Mouse (Mus musculus): ENCODE data around the gene 2310030G06Rik. TPM values are rescaled to one million over a fixed set of nuclear protein-coding genes. Genes with fewer than 3 reads are reported as not detected.
A peak's percentile ranks its signal among the peaks of the same experiment; 100 is the strongest.

Gene 2310030G06Rik
- polyA plus RNA-seq, 1 experiment from 2014 or later: 9.2 TPM

DNA sequence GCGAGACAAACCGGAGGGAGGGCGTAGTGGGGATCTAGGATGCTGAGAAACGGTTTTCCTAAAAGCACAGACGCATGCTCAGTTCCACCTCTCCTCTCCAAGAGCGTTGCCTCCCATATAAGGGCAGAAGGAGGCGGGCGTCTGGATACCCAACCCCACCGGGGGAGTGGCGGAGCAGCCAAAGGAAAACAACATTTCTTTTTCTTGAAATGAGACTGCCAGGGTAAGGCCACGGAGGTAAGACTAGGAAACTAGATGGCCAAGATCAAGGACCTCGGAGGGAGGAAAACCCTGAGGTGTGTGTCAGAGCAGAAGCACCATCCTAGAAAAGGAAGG is 48.7 kb downstream of the 2310030G06Rik start:
- Histone ChIP-seq H3K36me3 (peaks cover 12% of the 10 kb centered on the region), H3K27me3 (peaks cover 14% of the 10 kb centered on the region; the same call in 1 of the 2 replicates), H3K27ac (no peak overlapping the region), H3K9ac (0 out of 2 replicates have a peak overlapping the region, but pooled peaks have one; percentile 31), H3K4me1 (replicated peaks) (peaks cover 28% of the 10 kb centered on the region), H3K4me3 (peak overlapping the region; percentile 35), H3K4me2 (peak overlapping the region; percentile 99), H3K9me3 (replicated peaks) (no peaks in the 10 kb centered on the region)
- ATAC-seq (replicated peaks; ENCODE audit: insufficient number of reproducible peaks, insufficient read depth, low FRiP score, low read depth): 0 out of 2 replicates have a peak, but pooled peaks have one; percentile 45
- 3% methylated on average over 12 of the region's 12 CpGs for WGBS

- H3K9ac ChIP-seq: 0 out of 2 replicates have a peak overlapping the region, but pooled peaks have one; percentile 31
- 59% methylated on average over 12 of the region's 12 CpGs for WGBS
- H3K4me3 ChIP-seq: peak overlapping the region; percentile 35
- H3K36me3 ChIP-seq: peaks cover 8% of the 10 kb centered on the region; the same call in 1 of the 2 replicates
- H3K9me3 ChIP-seq (replicated peaks): no peaks in the 10 kb centered on the region
- H3K27ac ChIP-seq: no peak overlapping the region
- peaks cover 14% of the 10 kb centered on the region; the same call in 1 of the 2 replicates for H3K27me3 ChIP-seq
- ATAC-seq (replicated peaks; ENCODE audit: insufficient number of reproducible peaks, insufficient read depth, low FRiP score, low read depth): no peak
- peaks cover 28% of the 10 kb centered on the region for H3K4me1 ChIP-seq (replicated peaks)
- H3K4me2 ChIP-seq: peak overlapping the region; percentile 99
Observed at GRCm38 (mm10) chr9:50696851-50697705, 49.3 kb downstream of the 2310030G06Rik start.

- no peak overlapping the region for H3K4me2 ChIP-seq
- peaks cover 22% of the 10 kb centered on the region for H3K4me1 ChIP-seq (replicated peaks)
- 85% methylated on average over 6 of the region's 6 CpGs for WGBS
- no peaks in the 10 kb centered on the region for H3K9me3 ChIP-seq (replicated peaks)
- H3K27me3 ChIP-seq: peaks cover 8% of the 10 kb centered on the region; the same call in 1 of the 2 replicates
- no peak overlapping the region for H3K27ac ChIP-seq
- no peak overlapping the region for H3K4me3 ChIP-seq
- ATAC-seq (replicated peaks; ENCODE audit: insufficient number of reproducible peaks, insufficient read depth, low FRiP score, low read depth): no peak
- peaks cover 8% of the 10 kb centered on the region; the same call in 1 of the 2 replicates for H3K36me3 ChIP-seq
- H3K9ac ChIP-seq: no peak overlapping the region
Observed at GRCm38 (mm10) chr9:50695153-50695552, 51.2 kb downstream of the 2310030G06Rik start.

DNA sequence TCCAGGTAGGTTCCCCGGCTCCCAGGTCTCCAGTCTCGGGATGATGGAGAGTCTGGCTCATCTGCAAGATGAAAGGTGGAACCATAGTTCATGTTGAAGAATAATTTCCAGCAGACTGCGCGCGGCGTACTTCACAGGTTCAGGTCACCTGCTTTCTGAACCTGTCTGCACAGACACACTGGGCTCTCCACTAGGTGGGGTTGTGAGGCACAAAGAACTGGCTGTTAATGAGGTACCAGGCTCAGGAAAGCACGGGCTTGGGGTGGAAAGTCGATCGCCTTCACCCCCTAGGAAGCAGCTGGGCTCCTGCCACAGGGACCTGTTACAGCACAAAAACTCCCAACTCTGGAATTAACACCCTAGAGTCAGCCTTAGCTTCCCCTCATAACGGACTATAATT is 52.7 kb downstream of the 2310030G06Rik start:
- Histone ChIP-seq H3K36me3 (peaks cover 8% of the 10 kb centered on the region; the same call in 1 of the 2 replicates), H3K9ac (no peak overlapping the region), H3K9me3 (replicated peaks) (no peaks in the 10 kb centered on the region), H3K4me2 (no peak overlapping the region), H3K4me3 (no peak overlapping the region), H3K27me3 (no peaks in the 10 kb centered on the region), H3K27ac (no peak overlapping the region), H3K4me1 (replicated peaks) (peaks cover 13% of the 10 kb centered on the region)
- WGBS: 21% methylated on average over 10 of the region's 10 CpGs
- no peak for ATAC-seq (replicated peaks; ENCODE audit: insufficient number of reproducible peaks, insufficient read depth, low FRiP score, low read depth)

GRCm38 (mm10) chr9:50692626-50693580 is 53.4 kb downstream of the 2310030G06Rik start:
- Histone ChIP-seq H3K4me3 (no peak overlapping the region), H3K9me3 (replicated peaks) (no peaks in the 10 kb centered on the region), H3K4me2 (no peak overlapping the region), H3K27me3 (no peaks in the 10 kb centered on the region), H3K36me3 (peaks cover 8% of the 10 kb centered on the region; the same call in 1 of the 2 replicates), H3K4me1 (replicated peaks) (peaks cover 7% of the 10 kb centered on the region), H3K27ac (no peak overlapping the region), H3K9ac (no peak overlapping the region)
- 47% methylated on average over 13 of the region's 13 CpGs for whole genome bisulfite sequencing
- no peak for ATAC-seq (replicated peaks; ENCODE audit: insufficient number of reproducible peaks, insufficient read depth, low FRiP score, low read depth)

Other genes starting within 250 kb of the 2310030G06Rik start
- gene Pts, start 217.8 kb downstream of the 2310030G06Rik start, polyA plus RNA-seq (2015; fragmentation: Nextera tagmentation; extraction: Ambion mirVana): 82.3 and 83.6 TPM in 2 replicates
- 3.1 and 3.4 TPM in 2 replicates for gene Il18, start 191.7 kb downstream of the 2310030G06Rik start, polyA plus RNA-seq (2015; fragmentation: Nextera tagmentation; extraction: Ambion mirVana)
- 0.13 and 0.25 TPM in 2 replicates for gene Bco2, start 191.4 kb downstream of the 2310030G06Rik start, polyA plus RNA-seq (2015; fragmentation: Nextera tagmentation; extraction: Ambion mirVana)
- gene Tex12, start 185.2 kb downstream of the 2310030G06Rik start, polyA plus RNA-seq (2015; fragmentation: Nextera tagmentation; extraction: Ambion mirVana): not detected in 2 replicates
- gene Sdhd, start 142.7 kb downstream of the 2310030G06Rik start, polyA plus RNA-seq (2015; fragmentation: Nextera tagmentation; extraction: Ambion mirVana): 661 and 746 TPM in 2 replicates
- gene Timm8b, start 142.6 kb downstream of the 2310030G06Rik start, polyA plus RNA-seq (2015; fragmentation: Nextera tagmentation; extraction: Ambion mirVana): 216 and 279 TPM in 2 replicates
- 2.1 and 2.6 TPM in 2 replicates for gene Pih1d2, start 129.2 kb downstream of the 2310030G06Rik start, polyA plus RNA-seq (2015; fragmentation: Nextera tagmentation; extraction: Ambion mirVana)
- gene Nkapd1, start 129.1 kb downstream of the 2310030G06Rik start, polyA plus RNA-seq (2015; fragmentation: Nextera tagmentation; extraction: Ambion mirVana): 14.5 and 16.4 TPM in 2 replicates
- gene Dlat, start 86.8 kb downstream of the 2310030G06Rik start, polyA plus RNA-seq (2015; fragmentation: Nextera tagmentation; extraction: Ambion mirVana): 125 and 140 TPM in 2 replicates
- 9.1 and 9.2 TPM in 2 replicates for gene Dixdc1, start 7.0 kb downstream of the 2310030G06Rik start, polyA plus RNA-seq (2015; fragmentation: Nextera tagmentation; extraction: Ambion mirVana)
- gene Cryab, start 4.8 kb upstream of the 2310030G06Rik start, polyA plus RNA-seq (2015; fragmentation: Nextera tagmentation; extraction: Ambion mirVana): 978 and 1,330 TPM in 2 replicates
- 236 and 268 TPM in 2 replicates for gene Hspb2, start 5.8 kb upstream of the 2310030G06Rik start, polyA plus RNA-seq (2015; fragmentation: Nextera tagmentation; extraction: Ambion mirVana)
- 7.6 and 10.2 TPM in 2 replicates for gene Fdxacb1, start 21.7 kb upstream of the 2310030G06Rik start, polyA plus RNA-seq (2015; fragmentation: Nextera tagmentation; extraction: Ambion mirVana)
- 20.7 and 29.7 TPM in 2 replicates for gene Alg9, start 28.5 kb upstream of the 2310030G06Rik start, polyA plus RNA-seq (2015; fragmentation: Nextera tagmentation; extraction: Ambion mirVana)
- gene 1110032A03Rik, start 29.0 kb upstream of the 2310030G06Rik start, polyA plus RNA-seq (2015; fragmentation: Nextera tagmentation; extraction: Ambion mirVana): 24.4 and 25.1 TPM in 2 replicates
- gene Ppp2r1b, start 98.8 kb upstream of the 2310030G06Rik start, polyA plus RNA-seq (2015; fragmentation: Nextera tagmentation; extraction: Ambion mirVana): 33.4 and 42.5 TPM in 2 replicates